Mouse (Mus musculus) megakaryocyte, embryonic 14.5 days (primary cell): ENCODE measurements around the gene Lrrc3b.

ENCODE experiments used
- FLI1 ChIP-seq: IDR thresholded peaks from 2 replicates; pipeline ENCODE4 v1.6.1; 2012; ENCODE audit warnings: low read length, inconsistent platforms, mixed read lengths
- GATA1 ChIP-seq: IDR thresholded peaks from 3 replicates; pipeline ENCODE4 v1.6.1; 2012; ENCODE audit warnings: mixed read lengths, low read length, inconsistent platforms, borderline replicate concordance

- TF ChIP-seq GATA1 (no peak), FLI1 (no peak)
Observed at GRCm38 (mm10) chr14:15437501-15437941, 1.3 kb downstream of the Lrrc3b start.
